Mouse (Mus musculus) forebrain, postnatal 0 days (tissue): ENCODE data around the gene Dmap1. TPM values are rescaled to one million over a fixed set of nuclear protein-coding genes. Genes with fewer than 3 reads are reported as not detected.

Experiments
- ATAC-seq: fragments of 200-750 bp; cut with Nextera tagmentation; 2 replicates; pipeline ENCODE4 v1.8.0; 2017; ENCODE audit warnings: mild to moderate bottlenecking, moderate library complexity
- DNase-seq: peaks from one replicate; pipeline ENCODE4 v3.0.0-alpha.2; 2015
- H3K27ac ChIP-seq: fragments of 300-500 bp; sonication (generic); 2 replicates; pipeline ENCODE4 v1.5.1; 2014; ENCODE audit warnings: low read depth, mild to moderate bottlenecking, antibody characterized with exemption, low read length, moderate library complexity, mixed read lengths
- H3K27me3 ChIP-seq: fragments of 300-500 bp; sonication (generic); 2 replicates; pipeline ENCODE4 v1.6.1; 2014; ENCODE audit warnings: mild to moderate bottlenecking, low read length, mixed read lengths; ENCODE audit not compliant: insufficient read depth
- H3K36me3 ChIP-seq: fragments of 300-500 bp; sonication (generic); 2 replicates; pipeline ENCODE4 v1.6.1; 2014; ENCODE audit warnings: mild to moderate bottlenecking, moderate library complexity; ENCODE audit not compliant: insufficient read depth
- H3K4me1 ChIP-seq: fragments of 300-500 bp; sonication (generic); 2 replicates; pipeline ENCODE4 v1.6.1; 2014; ENCODE audit warnings: antibody characterized with exemption; ENCODE audit not compliant: insufficient read depth
- H3K4me2 ChIP-seq: fragments of 300-500 bp; sonication (generic); 2 replicates; pipeline ENCODE4 v1.6.1; 2014; ENCODE audit warnings: low read depth, mild to moderate bottlenecking, moderate library complexity
- H3K4me3 ChIP-seq: fragments of 300-500 bp; sonication (generic); 2 replicates; pipeline ENCODE4 v1.5.1; 2014; ENCODE audit warnings: low read depth, low read length, mixed read lengths
- H3K9ac ChIP-seq: fragments of 300-500 bp; sonication (generic); 2 replicates; pipeline ENCODE4 v1.6.1; 2014; ENCODE audit warnings: mild to moderate bottlenecking
- H3K9me3 ChIP-seq: fragments of 300-500 bp; sonication (generic); 2 replicates; pipeline ENCODE4 v1.6.1; 2016; ENCODE audit warnings: low read length
- CTCF ChIP-seq: sonication (generic); IDR thresholded peaks from 2 replicates; pipeline ENCODE4 v1.5.1; 2016; ENCODE audit warnings: antibody characterized with exemption, control low read depth, low read depth
- WGBS: fragments of 180-500 bp; shearing (Covaris S2); extraction: QIAGEN DNeasy Blood & Tissue Kit; methylation state at CpG from one replicate; pipeline ENCODE4 v1.1.7; 2014; 5-methylcytosine and 5-hydroxymethylcytosine counted together
- polyA plus RNA-seq: library from polyadenylated mRNA; unstranded; fragments of >200 nt; fragmentation: Nextera tagmentation; extraction: Ambion mirVana; gene quantifications from 2 replicates; pipeline ENCODE4 v1.2.1, GENCODE M21; 2015
- total RNA-seq: library from RNA; depleted of rRNA; stranded (reverse); fragments of >200 nt; gene quantifications from 2 replicates; pipeline ENCODE4 v1.2.3, GENCODE M21; 2014

Gene Dmap1
- total and polyA plus RNA-seq, 2 experiments from 2014 or later: 75.0 to 84.7 TPM

- WGBS: 20% methylated on average over 8 of the region's 8 CpGs
- H3K27me3 ChIP-seq: no peaks in the 10 kb centered on the region
- no peak for TF ChIP-seq CTCF
- peaks cover 4% of the 10 kb centered on the region for H3K4me1 ChIP-seq
- H3K4me3 ChIP-seq: no peak overlapping the region
- DNase-seq (peak; percentile 56), ATAC-seq (peak; percentile 75)
- H3K9me3 ChIP-seq: no peaks in the 10 kb centered on the region
- H3K9ac ChIP-seq: no peak overlapping the region
- no peaks in the 10 kb centered on the region for H3K36me3 ChIP-seq
- H3K4me2 ChIP-seq: no peak overlapping the region
- H3K27ac ChIP-seq: no peak overlapping the region
Measured at GRCm38 (mm10) chr4:117651626-117652101, 30.4 kb downstream of the Dmap1 start.

- peak overlapping the region; percentile 40; the same call in 1 of the 2 replicates for H3K27ac ChIP-seq
Measured at GRCm38 (mm10) chr4:117646926-117647755, 34.9 kb downstream of the Dmap1 start.

GRCm38 (mm10) chr4:117646496-117646895, 35.6 kb downstream of the Dmap1 start:
- H3K4me1 ChIP-seq: peaks cover 24% of the 10 kb centered on the region; the same call in 1 of the 2 replicates
- 0 out of 2 replicates have a peak overlapping the region, but pooled peaks have one; percentile 10 for H3K4me2 ChIP-seq
- DNase-seq (no peak), ATAC-seq (no peak; the same call in 1 of the 2 replicates)
- no peak overlapping the region for H3K4me3 ChIP-seq
- H3K27ac ChIP-seq: peak overlapping the region; percentile 40; the same call in 1 of the 2 replicates
- H3K9ac ChIP-seq: peak overlapping the region; percentile 14
- 0 out of 2 replicates have a peak, but pooled peaks cover 4% of the 10 kb centered on the region for H3K36me3 ChIP-seq
- WGBS: 45% methylated on average over 8 of the region's 8 CpGs
- H3K9me3 ChIP-seq: no peaks in the 10 kb centered on the region
- H3K27me3 ChIP-seq: no peaks in the 10 kb centered on the region
- no peak for TF ChIP-seq CTCF

More at GRCm38 (mm10) chr4:117646926-117647755, 34.9 kb downstream of the Dmap1 start:
- DNase-seq (no peak), ATAC-seq (no peak)
- H3K4me2 ChIP-seq: 0 out of 2 replicates have a peak overlapping the region, but pooled peaks have one; percentile 10
- no peaks in the 10 kb centered on the region for H3K9me3 ChIP-seq
- peak overlapping the region; percentile 14 for H3K9ac ChIP-seq
- 0 out of 2 replicates have a peak, but pooled peaks cover 4% of the 10 kb centered on the region for H3K36me3 ChIP-seq
- no peak overlapping the region for H3K4me3 ChIP-seq
- H3K27me3 ChIP-seq: no peaks in the 10 kb centered on the region
- TF ChIP-seq CTCF: no peak
- 22% methylated on average over 23 of the region's 23 CpGs for WGBS
- peaks cover 24% of the 10 kb centered on the region; the same call in 1 of the 2 replicates for H3K4me1 ChIP-seq

GRCm38 (mm10) chr4:117645859-117646258, 36.2 kb downstream of the Dmap1 start:
- Histone ChIP-seq H3K9ac (peak overlapping the region; percentile 18; the same call in 1 of the 2 replicates), H3K4me1 (peaks cover 24% of the 10 kb centered on the region; the same call in 1 of the 2 replicates), H3K36me3 (0 out of 2 replicates have a peak, but pooled peaks cover 4% of the 10 kb centered on the region), H3K4me3 (no peak overlapping the region), H3K27me3 (no peaks in the 10 kb centered on the region), H3K9me3 (no peaks in the 10 kb centered on the region), H3K27ac (peak overlapping the region; percentile 50; the same call in 1 of the 2 replicates), H3K4me2 (no peak overlapping the region)
- ATAC-seq (peak; percentile 27; the same call in 1 of the 2 replicates), DNase-seq (no peak)
- TF ChIP-seq CTCF: no peak
- WGBS: 40% methylated on average over 2 of the region's 2 CpGs

GRCm38 (mm10) chr4:117645031-117645435, 37.0 kb downstream of the Dmap1 start:
- Histone ChIP-seq H3K27me3 (no peaks in the 10 kb centered on the region), H3K27ac (0 out of 2 replicates have a peak overlapping the region, but pooled peaks have one; percentile 50), H3K9me3 (no peaks in the 10 kb centered on the region), H3K4me3 (no peak overlapping the region), H3K4me2 (peak overlapping the region; percentile 30; the same call in 1 of the 2 replicates), H3K4me1 (peaks cover 24% of the 10 kb centered on the region; the same call in 1 of the 2 replicates), H3K9ac (peak overlapping the region; percentile 22; the same call in 1 of the 2 replicates), H3K36me3 (0 out of 2 replicates have a peak, but pooled peaks cover 4% of the 10 kb centered on the region)
- DNase-seq (peak; percentile 73), ATAC-seq (peak; percentile 85)
- WGBS: 15% methylated on average over 22 of the region's 22 CpGs
- TF ChIP-seq CTCF: no peak; the same call in 1 of the 2 replicates

GRCm38 (mm10) chr4:117641804-117642203, 40.3 kb downstream of the Dmap1 start:
- DNase-seq (no peak), ATAC-seq (no peak)
- Histone ChIP-seq H3K9me3 (no peaks in the 10 kb centered on the region), H3K9ac (no peak overlapping the region), H3K27ac (no peak overlapping the region), H3K36me3 (0 out of 2 replicates have a peak, but pooled peaks cover 4% of the 10 kb centered on the region), H3K4me3 (no peak overlapping the region), H3K4me2 (no peak overlapping the region), H3K27me3 (no peaks in the 10 kb centered on the region), H3K4me1 (peaks cover 22% of the 10 kb centered on the region; the same call in 1 of the 2 replicates)
- no peak for TF ChIP-seq CTCF
- WGBS: 100% methylated on average over 1 of the region's 1 CpGs
